Comparison of ENCODE assay signal across 8 mouse cellular contexts in genomic region chr10:42276507-42277345, GRCm38 (mm10). TPM values are rescaled to one million over a fixed set of nuclear protein-coding genes. Genes with fewer than 3 reads are reported as not detected.
A peak's percentile ranks its signal among the peaks of the same experiment; 100 is the strongest.
DNase-seq lines count a peak whose midpoint lies in the region; ATAC-seq lines count a peak whose summit lies in the region.

Foxo3 (minus strand) TSS chr10:42276755.

- WGBS in hindbrain, embryonic 15.5 days, result under 1% methylated on average over 47 of the region's 88 CpGs

- H3K4me3 ChIP-seq in hindbrain, embryonic 15.5 days, result peak within 1 kb of the TSS; percentile 81

- H3K27ac ChIP-seq in hindbrain, embryonic 15.5 days (replicated peaks), result peak within 1 kb of the TSS; percentile 98

- H3K9ac ChIP-seq in hindbrain, embryonic 15.5 days, result peak within 1 kb of the TSS; percentile 67

- peak within 1 kb of the TSS; percentile 75 for H3K4me2 ChIP-seq in hindbrain, embryonic 15.5 days

- peaks cover 3% of the 10 kb centered on the region for H3K27me3 ChIP-seq in hindbrain, embryonic 15.5 days

- ATAC-seq in hindbrain, embryonic 15.5 days (ENCODE audit: low FRiP score, low read depth), result peak; percentile 81

- no peaks in the 10 kb centered on the region for H3K9me3 ChIP-seq in hindbrain, embryonic 15.5 days

- DNase-seq in R1 (ENCODE audit: low read depth, low spot score), result peak; percentile 92
- peak; percentile 60 to 76 for DNase-seq in cerebellum, postnatal 4 days (ENCODE audit: low spot score in 2 of 2)
- peak; percentile 90 for DNase-seq in gastrocnemius, adult 18-20 months (ENCODE audit: low spot score)
- DNase-seq in left cerebral cortex, adult 11 months (ENCODE audit: low spot score), result peak; percentile 82
- peak; percentile 91 for DNase-seq in lung, postnatal 36 days
- DNase-seq in retina, postnatal 1 day, result peak; percentile 96
- peak; percentile 90 for DNase-seq in thymus, postnatal 4 days

- H3K4me1 ChIP-seq in hindbrain, embryonic 15.5 days (replicated peaks), result peaks cover 30% of the 10 kb centered on the region

- no peaks in the 10 kb centered on the region for H3K36me3 ChIP-seq in hindbrain, embryonic 15.5 days

RNA-seq across cellular contexts. Expression of gene Foxo3, which starts in this region (rescaled TPM):
- 10 to 100 TPM; 23.3 to 29.8 TPM for total RNA-seq in gastrocnemius, adult 18-20 months (2021)
- 4.4 and 4.8 TPM in 2 replicates for polyA plus RNA-seq in hindbrain, embryonic 15.5 days (2015; fragmentation: Nextera tagmentation; extraction: Ambion mirVana)

Comparison
In these comparisons a context has a peak if more than half of its experiments do, and no peak if none do; other contexts are left out.
1. Peak in every context shown above with its lines: DNase-seq, ATAC-seq, H3K4me3 ChIP-seq and H3K27ac ChIP-seq.